Mouse (Mus musculus) cerebellum, postnatal 10 days (tissue): ENCODE measurements around the gene Popdc2.

Experiments used
- DNase-seq, 2 experiments: peaks; one replicate each; pipeline ENCODE4 v3.0.0; 2021; ENCODE audit warnings: mixed read lengths in 2 of 2

Gene Popdc2

DNA sequence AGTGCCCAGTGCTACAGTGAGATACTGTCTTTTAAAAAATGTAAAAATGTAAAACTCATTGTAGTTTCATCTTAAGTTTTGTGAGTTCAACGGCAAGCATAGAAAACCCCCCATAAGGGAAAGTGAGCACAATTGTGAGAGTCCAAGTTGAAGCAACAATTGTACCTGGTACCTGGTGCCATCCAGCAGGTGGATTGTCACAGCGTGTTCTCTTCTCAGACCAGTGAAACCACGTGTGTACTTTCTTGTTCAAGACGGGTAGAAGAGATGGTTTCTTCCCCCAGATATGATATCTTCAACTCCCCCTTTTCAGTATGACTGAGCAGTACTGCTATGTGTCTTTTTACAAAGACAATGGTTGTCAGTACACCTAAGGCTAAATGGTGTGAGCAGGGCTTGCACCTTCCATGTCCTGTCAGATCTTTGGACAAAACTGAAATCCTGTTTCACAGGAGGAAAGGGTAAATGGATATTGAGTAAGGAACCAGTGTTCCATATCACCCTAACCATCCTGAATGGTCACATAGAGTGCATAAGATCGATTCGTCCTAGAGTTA, 3.7 kb upstream of the Popdc2 start:
- no peak for DNase-seq

DNA sequence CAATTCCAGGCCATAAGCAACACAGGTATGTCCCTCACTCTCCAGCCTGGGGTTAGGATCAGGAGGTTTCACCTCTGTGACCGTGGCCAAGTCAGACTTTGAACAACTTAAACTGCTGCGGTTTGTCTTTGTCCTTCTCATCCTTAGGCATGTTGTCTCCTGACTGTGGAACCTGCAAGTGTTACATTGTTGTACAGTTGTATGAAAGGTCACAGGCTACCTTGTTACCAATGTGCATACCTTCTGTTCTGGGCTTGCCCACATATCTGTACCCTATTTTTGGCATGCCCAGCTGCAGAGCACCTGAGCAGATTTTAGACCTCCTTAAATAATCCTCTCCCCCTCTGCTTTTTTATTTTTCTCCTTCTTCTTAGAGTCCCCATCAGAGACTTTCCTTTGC, 2.8 kb upstream of the Popdc2 start:
- DNase-seq: no peak

DNA sequence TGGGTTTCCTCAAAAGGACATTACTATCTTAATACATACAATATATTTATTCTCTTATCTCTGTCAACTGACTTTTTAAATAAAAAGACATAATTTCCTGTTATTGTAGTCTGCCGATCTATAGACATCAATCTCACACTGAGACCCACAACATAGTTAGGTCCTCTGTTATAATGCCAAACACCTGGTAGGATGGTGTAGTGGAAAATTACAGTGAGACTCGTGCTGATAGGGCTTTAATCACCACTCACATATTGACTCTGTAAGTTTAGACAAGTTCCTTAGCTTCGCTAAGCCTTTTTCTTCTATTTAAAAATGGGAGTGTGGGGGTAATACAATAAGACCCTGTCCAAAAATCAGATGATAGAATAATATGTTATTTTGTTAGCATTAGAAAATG, 2.2 kb upstream of the Popdc2 start:
- no peak for DNase-seq

DNA sequence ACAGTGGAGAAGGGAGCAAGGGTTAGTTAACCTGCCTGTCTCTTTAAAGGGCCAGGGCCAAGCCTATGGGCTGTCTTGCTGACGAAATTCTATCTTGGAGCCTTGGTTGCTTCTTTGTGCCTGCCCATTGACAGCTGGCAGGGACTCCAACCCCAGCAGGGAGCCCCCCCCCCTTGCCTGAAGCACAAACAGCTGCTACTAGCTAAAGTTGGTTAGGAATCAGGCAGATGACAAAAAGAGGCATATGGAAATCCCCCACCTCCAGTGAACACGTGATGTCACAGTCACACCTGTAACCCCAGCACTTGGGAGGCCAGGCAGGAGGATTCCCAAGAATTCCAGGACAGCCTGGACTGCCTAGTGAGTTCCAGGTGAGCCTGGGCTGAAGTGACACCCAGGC, 1.7 kb upstream of the Popdc2 start:
- peak; percentile 70 to 82 for DNase-seq

- DNase-seq: no peak
Observed at GRCm38 (mm10) chr16:38362493-38363255, 665 bp downstream of the Popdc2 start.

DNA sequence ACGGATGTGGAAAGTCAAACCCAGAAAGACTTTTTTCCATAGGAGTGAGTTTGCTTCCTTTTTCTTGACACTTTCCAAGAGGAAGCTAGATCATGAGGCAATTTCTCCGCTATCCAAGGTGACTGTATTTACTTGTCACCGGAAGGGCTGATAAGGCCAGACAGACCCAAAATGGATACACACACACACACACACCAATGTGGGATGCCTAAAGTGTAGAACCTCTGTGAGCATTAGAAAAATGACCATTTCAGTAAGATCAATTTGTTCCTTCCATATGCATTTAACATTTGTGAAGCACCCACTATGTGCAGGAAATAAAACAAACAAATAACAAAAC, 1.2 kb downstream of the Popdc2 start:
- no peak for DNase-seq

GRCm38 (mm10) chr16:38363657-38364056, 1.6 kb downstream of the Popdc2 start:
- DNase-seq: no peak

DNA sequence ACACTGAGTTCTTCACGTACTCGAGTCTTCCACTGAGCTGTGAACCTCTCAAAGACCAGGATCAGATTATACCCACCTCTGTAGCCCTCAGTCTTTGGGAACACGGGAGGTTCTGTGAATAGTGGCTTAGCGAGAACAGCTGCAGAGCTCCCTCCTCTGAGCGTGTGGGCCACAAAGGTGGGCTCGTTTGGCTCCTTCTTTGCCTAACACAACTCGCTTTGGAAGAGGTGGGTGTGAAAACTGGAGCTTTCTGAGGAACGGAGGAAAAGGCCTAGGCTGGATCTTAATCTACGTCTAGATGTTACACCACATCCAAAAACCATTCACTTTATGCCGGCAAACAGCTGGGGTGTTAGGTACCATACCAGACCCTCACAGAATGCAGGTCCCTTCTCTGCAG, 3.4 kb downstream of the Popdc2 start:
- DNase-seq: no peak

- DNase-seq: no peak
Observed at GRCm38 (mm10) chr16:38366231-38366630, 4.2 kb downstream of the Popdc2 start.

GRCm38 (mm10) chr16:38368336-38368735, 6.3 kb downstream of the Popdc2 start:
- peak; percentile 48 to 67 for DNase-seq

DNA sequence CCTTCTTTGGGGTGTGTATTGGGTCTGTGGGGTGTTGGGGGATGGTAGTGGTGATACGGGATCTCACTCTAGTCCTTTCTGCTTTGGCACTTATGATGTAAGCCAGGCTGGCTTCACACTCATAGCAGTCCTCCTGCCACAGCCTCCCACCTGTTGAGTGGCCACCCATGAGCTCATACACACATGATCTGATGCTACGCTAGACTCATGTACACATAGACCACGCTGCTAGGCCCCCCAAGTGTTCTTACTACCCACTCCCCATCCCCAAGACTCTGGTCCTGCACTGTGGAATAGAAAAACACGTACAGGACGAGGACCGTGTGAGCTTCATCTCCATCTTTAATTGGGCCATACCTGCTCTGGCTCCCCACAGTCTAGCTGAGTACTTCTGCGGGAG, 7.0 kb downstream of the Popdc2 start:
- DNase-seq: no peak

GRCm38 (mm10) chr16:38369431-38369830, 7.4 kb downstream of the Popdc2 start:
- no peak for DNase-seq

DNA sequence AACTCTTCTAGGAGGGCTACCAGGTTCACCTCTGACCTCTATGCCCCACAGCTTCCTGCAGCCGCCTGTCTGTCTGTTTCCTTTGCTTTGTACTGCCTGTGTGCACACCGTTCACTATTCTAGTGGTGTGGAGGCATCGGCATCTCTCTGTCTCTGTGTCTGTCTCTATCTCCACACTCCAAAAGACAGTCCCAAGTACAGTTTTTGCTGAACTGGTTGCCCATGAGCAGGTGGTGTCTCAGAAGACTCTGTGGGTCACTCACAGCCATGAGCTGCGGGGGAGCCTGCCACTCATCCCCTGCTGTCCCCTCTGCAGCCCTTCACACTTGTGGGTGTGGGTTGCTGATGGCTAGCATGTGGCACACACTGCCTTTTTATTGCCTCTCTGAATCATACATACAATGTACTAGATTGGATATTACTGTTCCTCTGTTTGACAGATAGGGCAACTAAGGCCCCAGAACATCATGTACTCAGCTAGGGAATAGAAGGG, 8.0 kb downstream of the Popdc2 start:
- no peak for DNase-seq

GRCm38 (mm10) chr16:38370633-38371374, 8.8 kb downstream of the Popdc2 start:
- DNase-seq: no peak

DNA sequence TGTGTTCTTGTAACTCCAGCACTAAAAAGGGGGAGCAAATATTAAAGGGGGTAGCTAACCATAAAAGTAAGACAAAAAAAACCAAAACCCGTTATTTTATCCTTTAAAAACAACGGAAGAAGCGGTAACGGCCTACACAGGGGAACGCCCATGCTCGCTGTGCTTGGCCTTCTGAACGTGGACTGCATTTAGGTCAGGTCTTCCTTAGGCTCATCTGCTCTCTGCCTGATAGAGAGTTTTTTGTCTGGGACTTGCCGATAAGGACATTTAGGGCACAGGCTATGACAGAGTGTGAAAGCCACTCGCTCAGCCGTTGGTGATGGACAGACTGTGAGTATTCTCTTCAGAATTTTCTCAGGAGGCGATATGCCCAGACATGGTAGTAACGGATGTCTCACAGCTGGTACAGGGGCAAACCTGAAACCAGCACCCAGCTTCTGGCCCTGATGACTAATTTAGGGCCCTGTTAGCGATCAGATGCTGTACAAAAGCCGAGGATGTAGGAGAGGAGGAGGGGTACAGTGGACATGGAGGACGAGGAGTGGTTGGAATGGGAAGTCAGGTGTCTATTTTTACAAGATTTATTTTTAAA, 9.8 kb downstream of the Popdc2 start:
- DNase-seq: no peak

DNA sequence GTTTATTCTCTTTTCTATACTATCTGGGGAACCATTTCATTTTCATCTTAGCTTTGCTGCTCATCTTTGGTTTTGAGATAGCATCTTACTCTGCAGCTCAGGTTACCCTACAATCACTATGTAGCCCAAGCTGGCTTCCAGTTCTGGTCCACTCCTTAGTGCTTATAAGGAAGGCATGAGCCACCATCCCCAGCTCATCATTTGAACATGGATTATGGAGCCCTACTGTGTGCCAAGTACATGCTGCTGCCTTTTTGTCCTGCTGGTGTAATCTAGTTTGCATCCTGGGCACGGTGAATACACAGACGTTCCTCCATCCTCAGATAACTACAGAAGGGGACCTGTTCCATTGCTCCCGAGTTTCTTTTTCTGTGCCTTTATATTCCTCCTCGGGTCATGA, 10.9 kb downstream of the Popdc2 start:
- DNase-seq: no peak

DNA sequence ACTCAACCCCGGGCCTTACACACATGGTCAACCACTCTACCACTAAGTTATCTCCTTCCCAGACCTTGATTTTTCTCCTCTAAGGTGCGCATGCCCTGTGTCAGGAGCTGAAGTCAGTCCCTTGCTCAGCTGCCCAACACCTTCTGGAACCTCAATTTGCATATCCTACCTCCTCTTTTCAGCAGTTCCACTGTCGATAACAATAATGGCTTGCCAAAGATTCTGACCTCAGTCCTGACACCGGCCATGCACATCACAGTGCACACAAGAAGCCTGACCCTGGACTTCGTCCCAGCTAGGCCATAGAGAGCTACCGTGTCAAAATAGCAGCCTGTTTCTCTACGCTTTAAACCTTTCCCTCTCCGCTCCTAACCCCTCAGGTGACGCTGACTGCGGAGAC, 11.4 kb downstream of the Popdc2 start:
- no peak for DNase-seq

- DNase-seq: no peak
Observed at GRCm38 (mm10) chr16:38373941-38374340, 11.9 kb downstream of the Popdc2 start.

- DNase-seq: no peak
Observed at GRCm38 (mm10) chr16:38374379-38375140, 12.6 kb downstream of the Popdc2 start.

DNA sequence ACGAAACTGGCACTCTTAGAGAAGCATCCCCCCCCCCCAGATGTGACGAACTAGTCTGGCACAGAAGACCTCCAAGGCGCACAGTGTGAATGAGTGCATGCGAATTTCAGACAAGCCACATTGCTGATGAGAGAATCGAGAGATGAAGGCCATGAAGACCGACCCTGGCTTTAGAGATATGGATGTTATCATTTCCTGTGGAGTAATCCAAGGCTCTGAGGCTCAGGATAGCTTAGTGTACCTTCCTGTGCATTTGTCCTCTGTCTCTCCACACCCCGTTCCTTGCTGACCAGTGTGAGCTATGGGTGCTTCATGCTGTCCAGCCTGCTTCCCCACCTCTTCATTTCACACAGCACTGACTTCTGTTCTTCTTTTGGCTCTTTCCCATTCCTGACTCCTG, 13.2 kb downstream of the Popdc2 start:
- no peak for DNase-seq

DNA sequence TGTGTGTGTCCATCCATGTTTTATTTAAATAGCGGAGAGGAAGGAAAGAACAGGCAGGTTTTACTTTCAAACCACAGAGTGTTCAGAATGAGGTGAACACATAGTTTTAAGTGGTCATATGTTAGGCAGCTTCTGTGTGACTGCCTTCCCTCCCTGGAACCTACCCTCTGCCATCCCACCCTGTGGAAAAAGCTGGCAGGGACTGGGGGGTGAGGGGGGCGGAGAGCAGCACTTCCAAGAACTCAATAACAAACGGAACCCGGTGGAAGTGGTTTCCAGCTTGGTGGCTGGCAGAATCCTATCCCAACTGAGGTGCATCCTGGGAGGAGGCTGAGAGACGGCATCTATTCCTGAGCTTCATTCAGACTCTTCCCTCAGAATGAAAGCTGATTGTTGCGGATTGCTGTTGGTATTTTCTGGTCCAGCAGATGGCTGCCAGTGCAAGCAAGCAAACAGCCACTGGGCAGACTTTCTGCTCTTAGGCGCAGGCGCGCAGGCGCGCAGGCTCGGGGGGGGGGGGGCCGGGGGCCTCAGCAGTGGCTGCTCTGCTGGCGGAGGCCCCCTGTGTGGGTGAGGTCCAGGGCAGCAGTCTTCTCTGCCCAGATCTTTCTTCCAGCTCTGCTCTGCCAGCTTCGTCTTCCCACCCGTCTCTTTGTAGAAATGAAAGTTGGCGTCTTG, 14.3 kb downstream of the Popdc2 start:
- peak; percentile 78 to 80 for DNase-seq

DNA sequence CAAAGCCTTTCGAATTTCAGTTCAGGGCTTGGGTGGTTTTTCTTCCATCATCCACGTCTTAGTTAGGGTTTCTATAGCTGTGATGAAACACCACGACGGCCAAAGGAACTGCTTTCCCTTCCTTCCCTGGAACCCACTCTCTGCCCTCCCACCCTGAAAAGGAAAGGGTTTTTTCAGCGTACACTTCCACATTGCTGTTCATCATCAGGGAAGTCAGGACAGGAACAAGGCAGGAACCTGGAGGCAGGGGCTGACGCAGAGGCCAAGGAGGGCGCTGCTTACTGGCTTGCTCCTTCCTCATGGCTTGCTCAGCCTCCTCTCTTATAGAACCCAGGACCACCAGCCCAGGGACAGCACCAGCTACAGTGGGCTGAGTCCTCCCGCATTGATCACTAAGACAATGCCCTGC, 14.8 kb downstream of the Popdc2 start:
- DNase-seq: peak in 1 of 2 experiments; percentile 23
